Mouse (Mus musculus) thymus, adult 2 months (tissue): ENCODE data around the gene Rin2. TPM values are rescaled to one million over a fixed set of nuclear protein-coding genes. Genes with fewer than 3 reads are reported as not detected.

Experiments used
- DNase-seq: peaks from one replicate; pipeline ENCODE4 v3.0.0; 2021
- H3K27ac ChIP-seq: fragments of 200-500 bp; 2 replicates; pipeline ENCODE4 v1.5.1; 2012; ENCODE audit warnings: low read length, control low read depth; ENCODE audit not compliant: control insufficient read depth, insufficient read depth
- H3K27me3 ChIP-seq: fragments of 200-500 bp; 2 replicates; pipeline ENCODE4 v1.6.1; 2012; ENCODE audit warnings: mild to moderate bottlenecking, low read length, moderate library complexity, mixed read lengths; ENCODE audit not compliant: control insufficient read depth, insufficient read depth
- H3K36me3 ChIP-seq: fragments of 200-500 bp; 2 replicates; pipeline ENCODE4 v1.6.1; 2012; ENCODE audit warnings: mild to moderate bottlenecking, low read length, moderate library complexity; ENCODE audit not compliant: control insufficient read depth, insufficient read depth
- H3K4me1 ChIP-seq: fragments of 200-500 bp; replicated peaks from 2 replicates; pipeline ENCODE4 v1.6.1; 2012; ENCODE audit warnings: low read length; ENCODE audit not compliant: control insufficient read depth, insufficient read depth
- H3K4me3 ChIP-seq: fragments of 200-500 bp; 2 replicates; pipeline ENCODE4 v1.5.1; 2012; ENCODE audit warnings: mild to moderate bottlenecking, low read length, control low read depth, moderate library complexity; ENCODE audit not compliant: control insufficient read depth, insufficient read depth
- CTCF ChIP-seq: fragments of 200-500 bp; IDR thresholded peaks from 2 replicates; pipeline ENCODE4 v1.5.1; 2012; ENCODE audit warnings: mild to moderate bottlenecking, control low read depth, low read length, moderate library complexity, borderline replicate concordance; ENCODE audit not compliant: control insufficient read depth, poor library complexity, insufficient read depth; ENCODE audit errors: extremely low read depth
- POLR2A ChIP-seq: fragments of 200-500 bp; IDR thresholded peaks from 2 replicates; pipeline ENCODE4 v1.6.1; 2012; ENCODE audit warnings: mild to moderate bottlenecking, low read length, control low read depth, moderate library complexity; ENCODE audit not compliant: control insufficient read depth, poor library complexity, insufficient read depth; ENCODE audit errors: extremely low read depth
- WGBS: fragments of 180-500 bp; shearing (Covaris S2); methylation state at CpG from one replicate; pipeline ENCODE4 v1.1.7; 2018; 5-methylcytosine and 5-hydroxymethylcytosine counted together
- polyA plus RNA-seq: library from polyadenylated mRNA; depleted of rRNA; stranded (reverse); fragments of >200 nt; gene quantifications from 2 replicates; pipeline ENCODE4 v1.2.3, GENCODE M21; 2012

Rin2 gene
- polyA plus RNA-seq, 1 experiment: 5.4 TPM

- Histone ChIP-seq H3K27ac (no peak overlapping the region), H3K36me3 (no peaks in the 10 kb centered on the region), H3K4me1 (no peaks in the 10 kb centered on the region), H3K4me3 (no peak overlapping the region), H3K27me3 (no peaks in the 10 kb centered on the region)
- DNase-seq: no peak
- WGBS: 51% methylated on average over 3 of the region's 3 CpGs
- TF ChIP-seq POLR2A: no peak
- no peak for TF ChIP-seq CTCF
Measured at GRCm38 (mm10) chr2:145760121-145760520, 85.1 kb downstream of the Rin2 start.

- no peak overlapping the region for H3K4me3 ChIP-seq
- H3K27ac ChIP-seq: no peak overlapping the region
- H3K27me3 ChIP-seq: no peaks in the 10 kb centered on the region
- TF ChIP-seq CTCF: no peak
- no peak for TF ChIP-seq POLR2A
- no peaks in the 10 kb centered on the region for H3K36me3 ChIP-seq
- no peaks in the 10 kb centered on the region for H3K4me1 ChIP-seq
- no peak for DNase-seq
Measured at GRCm38 (mm10) chr2:145761436-145761835, 86.4 kb downstream of the Rin2 start.

DNA sequence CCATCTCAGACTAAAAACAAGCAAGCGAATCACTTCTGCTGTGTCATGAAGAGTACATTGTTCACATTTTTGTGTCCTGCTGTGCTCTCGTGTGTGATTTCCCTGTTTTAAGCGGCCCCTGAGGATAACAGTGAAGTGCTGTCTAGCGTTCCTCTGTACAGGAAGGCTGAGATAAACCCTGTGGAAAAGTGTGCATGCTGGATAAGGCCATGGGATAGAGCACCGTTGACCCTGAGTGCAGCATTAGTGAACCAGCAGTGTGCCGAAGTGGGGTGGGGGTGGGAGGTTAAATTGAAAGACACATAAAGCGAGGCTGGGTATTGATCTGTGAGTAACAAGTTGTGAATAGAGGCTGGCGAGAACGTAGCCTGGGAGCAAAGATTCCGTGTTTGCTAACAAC is 94.9 kb downstream of the Rin2 start:
- H3K27me3 ChIP-seq: no peaks in the 10 kb centered on the region
- TF ChIP-seq CTCF: no peak
- no peak for TF ChIP-seq POLR2A
- H3K27ac ChIP-seq: no peak overlapping the region
- WGBS: 92% methylated on average over 10 of the region's 10 CpGs
- no peak overlapping the region for H3K4me3 ChIP-seq
- H3K36me3 ChIP-seq: no peaks in the 10 kb centered on the region
- no peak for DNase-seq
- H3K4me1 ChIP-seq: no peaks in the 10 kb centered on the region

DNA sequence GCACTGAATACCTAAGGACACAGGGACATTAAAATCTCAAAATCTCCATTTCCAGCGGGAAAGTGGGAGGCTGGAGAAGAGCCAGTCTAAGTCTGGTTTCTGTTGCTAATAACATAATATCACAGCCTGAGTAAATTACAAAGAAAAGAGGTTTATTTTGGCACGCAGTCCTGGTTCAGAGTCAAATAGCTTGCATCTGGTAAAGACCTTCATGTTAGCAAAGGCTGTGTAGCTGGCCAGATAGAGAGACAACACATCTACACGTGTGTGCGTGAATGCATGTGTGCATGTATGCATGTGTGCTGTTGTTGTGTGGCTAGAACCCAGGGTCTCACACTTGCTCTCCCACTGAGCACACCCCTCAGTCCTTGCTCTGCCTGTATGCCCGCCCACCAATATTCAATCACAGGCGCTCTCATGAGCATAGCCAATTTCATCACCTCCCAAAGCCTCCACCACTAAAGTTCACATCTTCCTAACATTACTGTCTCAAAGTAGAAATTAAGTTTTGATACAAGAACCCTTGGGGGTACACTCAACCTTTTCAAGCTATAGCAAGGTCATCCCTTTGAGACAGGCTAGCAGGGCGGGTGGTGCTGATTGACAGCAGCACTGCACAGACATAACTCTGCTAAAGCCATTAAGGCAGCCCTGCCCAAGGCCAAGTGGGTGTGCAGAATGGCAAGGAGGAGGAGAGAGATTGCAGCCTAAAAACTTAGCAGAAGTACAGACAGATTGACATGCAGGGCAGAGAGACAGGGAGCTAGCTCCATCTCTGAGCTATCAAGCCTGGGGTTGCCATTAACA is 95.9 kb downstream of the Rin2 start:
- 92% methylated on average over 7 of the region's 7 CpGs for WGBS
- no peak for DNase-seq

GRCm38 (mm10) chr2:145783247-145783646 is 108.2 kb downstream of the Rin2 start:
- H3K4me1 ChIP-seq: peaks cover 13% of the 10 kb centered on the region; the same call in 1 of the 2 replicates
- no peaks in the 10 kb centered on the region for H3K27me3 ChIP-seq
- H3K36me3 ChIP-seq: no peaks in the 10 kb centered on the region
- no peak overlapping the region for H3K4me3 ChIP-seq
- no peak for DNase-seq
- TF ChIP-seq CTCF (no peak), POLR2A (no peak)
- no peak overlapping the region for H3K27ac ChIP-seq
- 12% methylated on average over 6 of the region's 6 CpGs for WGBS

More for the DNA sequence above, 95.9 kb downstream of the Rin2 start:
- no peaks in the 10 kb centered on the region for H3K36me3 ChIP-seq
- H3K27ac ChIP-seq: no peak overlapping the region
- no peaks in the 10 kb centered on the region for H3K27me3 ChIP-seq
- H3K4me1 ChIP-seq: no peaks in the 10 kb centered on the region
- no peak for TF ChIP-seq POLR2A
- no peak for TF ChIP-seq CTCF
- H3K4me3 ChIP-seq: no peak overlapping the region

DNA sequence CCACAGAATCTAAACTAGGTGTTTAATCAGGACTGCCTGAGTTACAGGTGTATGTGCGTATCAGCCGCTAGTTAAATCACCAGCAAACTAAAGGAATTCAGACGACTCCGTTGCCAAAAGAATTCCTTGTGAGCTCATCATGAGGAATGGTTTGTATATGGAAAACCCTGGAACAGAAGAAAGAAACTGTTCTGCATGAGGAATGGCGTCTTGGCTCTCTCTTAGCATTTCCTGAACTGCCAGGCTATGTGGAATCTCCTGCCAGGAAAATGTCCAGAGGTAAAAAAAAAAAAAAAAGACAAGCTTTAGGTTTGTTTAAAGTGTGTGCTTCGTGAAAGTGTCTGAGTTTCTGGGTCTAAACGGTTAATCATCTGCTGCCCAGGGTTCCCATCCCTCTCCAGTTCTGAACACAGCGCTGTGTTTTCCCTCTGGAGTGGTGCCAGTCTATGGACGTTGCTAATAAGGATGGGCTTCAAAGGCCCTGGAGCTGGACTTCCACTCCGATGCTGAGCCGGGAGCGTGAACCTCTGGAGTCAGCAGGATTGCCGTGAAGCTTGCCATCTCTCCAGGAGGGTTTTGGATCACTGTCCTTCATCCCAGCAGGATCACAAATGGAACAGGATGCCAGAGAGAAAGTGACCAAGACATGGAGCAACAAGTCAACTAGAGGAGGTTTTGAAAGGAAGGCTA is 109.4 kb downstream of the Rin2 start:
- DNase-seq: no peak
- Histone ChIP-seq H3K36me3 (no peaks in the 10 kb centered on the region), H3K4me1 (peaks cover 13% of the 10 kb centered on the region; the same call in 1 of the 2 replicates), H3K27me3 (no peaks in the 10 kb centered on the region), H3K27ac (no peak overlapping the region), H3K4me3 (no peak overlapping the region)
- WGBS: 88% methylated on average over 13 of the region's 13 CpGs
- no peak for TF ChIP-seq POLR2A
- no peak for TF ChIP-seq CTCF
